Mouse (Mus musculus): ENCODE data around the gene 9930104L06Rik.

GRCm38 (mm10) chr4:124888702-124889101, 48.1 kb upstream of the 9930104L06Rik start:
- TF ChIP-seq CTCF (IDR thresholded peaks at IDR 0.05; ENCODE audit: control insufficient read depth, insufficient read depth, low read length) (no peak), POLR2A (IDR thresholded peaks at IDR 0.05; ENCODE audit: borderline replicate concordance, control insufficient read depth, low read depth, low read length) (no peak)

All from bone marrow, adult 2 months (tissue).